Mouse (Mus musculus): Measurements from ENCODE around the gene Ap1m2.

- TF ChIP-seq MAFK (IDR thresholded peaks at IDR 0.05; ENCODE audit: insufficient read depth, low read depth, low read length) (no peak), CHD2 (IDR thresholded peaks at IDR 0.05; ENCODE audit: low read depth, low read length) (no peak)
These were observed 67.6 kb downstream of the Ap1m2 start for GRCm38 (mm10) chr9:21244428-21245112.
